Mouse (Mus musculus) spleen, adult 2 months (tissue): ENCODE data around the gene Abcc2.

Experiments
- CTCF ChIP-seq: fragments of 200-500 bp; IDR thresholded peaks from 2 replicates; pipeline ENCODE4 v1.5.1; 2011; ENCODE audit warnings: mild to moderate bottlenecking, inconsistent platforms; ENCODE audit not compliant: insufficient read depth, insufficient read length, insufficient replicate concordance; ENCODE audit errors: extremely low read depth
- POLR2A ChIP-seq: fragments of 200-500 bp; IDR thresholded peaks from 2 replicates; pipeline ENCODE4 v1.6.1; 2011; ENCODE audit warnings: low read depth, low read length, inconsistent platforms

GRCm38 (mm10) chr19:43781980-43782379 lies at the start of gene Abcc2:
- TF ChIP-seq CTCF = no peak
- TF ChIP-seq POLR2A = no peak
